Mouse (Mus musculus): ENCODE results near the gene Pip5kl1. TPM values are rescaled to one million over a fixed set of nuclear protein-coding genes. Genes with fewer than 3 reads are reported as not detected.

The Pip5kl1 gene
- polyA plus RNA-seq, 1 experiment from 2014 or later, result 0.50 TPM

DNA sequence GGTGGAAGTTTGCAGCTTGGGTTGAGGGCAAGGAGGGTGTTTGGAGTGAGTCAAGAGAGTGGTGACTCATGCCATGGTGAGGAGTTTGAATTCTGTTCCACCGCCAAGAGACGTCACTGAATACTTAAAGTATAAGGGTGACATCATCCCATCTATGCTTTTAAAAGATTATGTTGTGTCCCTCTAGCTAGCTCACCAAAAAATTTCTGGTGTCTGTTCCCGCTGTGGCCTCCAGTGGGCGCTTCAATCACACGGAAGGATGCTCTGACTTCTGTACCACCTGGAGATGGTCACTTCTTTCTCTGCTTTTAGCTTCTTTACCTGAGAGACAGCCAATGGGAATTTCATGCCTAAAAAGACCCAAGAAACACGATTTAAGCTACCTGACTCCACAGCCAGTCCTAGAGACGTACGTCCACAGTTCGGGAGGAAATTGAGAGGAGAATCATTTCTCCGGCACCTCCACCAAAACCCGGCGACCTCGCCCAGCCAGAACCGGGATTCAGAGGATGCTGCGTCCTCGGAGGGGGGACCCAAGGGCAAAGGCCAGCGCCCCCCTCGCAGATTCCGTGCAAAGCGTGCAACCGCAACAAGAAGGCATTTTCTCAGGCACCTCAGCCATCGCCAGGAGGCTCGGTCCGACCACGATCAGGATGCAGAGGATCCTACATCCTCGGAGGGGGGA, 446 bp downstream of the Pip5kl1 start:
- H3K36me3 ChIP-seq (ENCODE audit: insufficient read depth), result peaks cover 11% of the 10 kb centered on the region; the same call in 1 of the 2 replicates
- ATAC-seq (ENCODE audit: insufficient read depth) (no peak), DNase-seq (peak; percentile 82)
- peaks cover 3% of the 10 kb centered on the region; the same call in 1 of the 2 replicates for H3K4me1 ChIP-seq (ENCODE audit: insufficient read depth)
- H3K9me3 ChIP-seq (ENCODE audit: low read depth, low read length), result no peaks in the 10 kb centered on the region
- 0 out of 2 replicates have a peak overlapping the region, but pooled peaks have one; percentile 20 for H3K9ac ChIP-seq
- H3K27me3 ChIP-seq (ENCODE audit: insufficient read depth, low read length), result 0 out of 2 replicates have a peak, but pooled peaks cover 9% of the 10 kb centered on the region
- 2% methylated on average over 26 of the region's 26 CpGs for whole genome bisulfite sequencing
- TF ChIP-seq CTCF (IDR thresholded peaks at IDR 0.05; ENCODE audit: low read depth), result peak; percentile 79
- H3K27ac ChIP-seq (ENCODE audit: low read depth), result no peak overlapping the region
- H3K4me3 ChIP-seq (ENCODE audit: low read depth, low read length), result peak overlapping the region; percentile 40
- peak overlapping the region; percentile 85 for H3K4me2 ChIP-seq

DNA sequence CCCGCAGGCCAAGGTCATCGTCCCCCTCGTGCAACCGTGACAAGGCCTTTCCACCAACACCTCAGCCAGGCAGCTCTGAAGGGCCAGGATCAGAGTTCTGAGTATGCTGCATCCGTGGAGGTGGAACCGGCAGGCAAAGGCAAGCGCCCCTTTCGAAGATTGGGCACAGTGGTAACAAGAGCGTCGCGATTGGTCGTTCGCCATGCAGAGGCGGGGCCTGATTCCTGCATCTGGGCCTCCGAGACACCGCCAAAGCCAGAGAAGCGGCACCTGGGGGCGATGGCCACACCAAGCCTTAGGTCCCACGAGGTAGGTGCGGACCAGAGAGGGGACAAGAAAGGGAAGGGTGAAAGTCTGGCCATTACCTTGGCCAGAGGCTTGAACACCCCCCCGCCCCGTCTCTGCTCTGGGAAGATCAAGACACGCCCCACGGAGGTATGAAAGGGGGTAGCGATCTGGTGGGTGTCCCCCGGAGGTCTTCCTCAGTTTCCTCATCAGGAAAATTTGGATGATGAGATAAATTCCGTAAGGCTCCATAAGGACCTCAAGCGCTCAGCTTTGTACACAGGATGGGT, 1.1 kb downstream of the Pip5kl1 start, which contains the start of gene 9430097D07Rik:
Gene 9430097D07Rik, minus strand, starts transcription at position 99 of the 575 bp plus-strand sequence.
- Histone ChIP-seq H3K4me2 (peak within 1 kb of the TSS; percentile 85), H3K9ac (0 out of 2 replicates have a peak within 1 kb of the TSS, but pooled peaks have one; percentile 20), H3K27me3 (ENCODE audit: insufficient read depth, low read length) (0 out of 2 replicates have a peak, but pooled peaks cover 9% of the 10 kb centered on the region), H3K4me3 (ENCODE audit: low read depth, low read length) (peak within 1 kb of the TSS; percentile 40), H3K36me3 (ENCODE audit: insufficient read depth) (peaks cover 11% of the 10 kb centered on the region; the same call in 1 of the 2 replicates), H3K4me1 (ENCODE audit: insufficient read depth) (peaks cover 3% of the 10 kb centered on the region; the same call in 1 of the 2 replicates), H3K9me3 (ENCODE audit: low read depth, low read length) (no peaks in the 10 kb centered on the region), H3K27ac (ENCODE audit: low read depth) (no peak within 1 kb of the TSS)
- DNase-seq (peak; percentile 73), ATAC-seq (ENCODE audit: insufficient read depth) (peak; percentile 26; the same call in 1 of the 2 replicates)
- no peak for TF ChIP-seq CTCF (IDR thresholded peaks at IDR 0.05; ENCODE audit: low read depth)
- 6% methylated on average over 28 of the region's 28 CpGs for WGBS

DNA sequence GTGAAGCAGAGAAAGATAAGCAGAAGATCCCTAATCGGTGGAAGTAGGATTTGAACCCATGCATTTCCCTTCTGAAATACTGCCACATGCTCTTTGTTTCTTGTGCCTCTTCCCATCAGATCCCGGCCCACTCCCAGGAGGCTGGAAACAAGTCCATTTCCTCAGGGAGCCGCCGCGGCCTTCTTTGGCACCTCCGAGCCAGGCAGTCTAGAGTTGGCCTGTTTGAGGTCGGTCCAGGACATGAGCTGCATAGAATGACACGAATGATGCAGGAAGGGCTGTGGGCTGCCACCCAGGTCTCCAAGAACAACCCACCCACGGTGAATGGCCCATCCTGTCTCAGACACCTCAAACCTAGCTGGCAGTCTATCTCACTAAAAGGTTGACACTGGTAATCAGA, 1.9 kb downstream of the Pip5kl1 start:
- no peak for DNase-seq
- Histone ChIP-seq H3K4me2 (no peak overlapping the region), H3K4me1 (ENCODE audit: insufficient read depth) (peaks cover 2% of the 10 kb centered on the region; the same call in 1 of the 2 replicates), H3K9ac (no peak overlapping the region), H3K9me3 (ENCODE audit: low read depth, low read length) (no peaks in the 10 kb centered on the region), H3K27me3 (ENCODE audit: insufficient read depth, low read length) (0 out of 2 replicates have a peak, but pooled peaks cover 9% of the 10 kb centered on the region), H3K36me3 (ENCODE audit: insufficient read depth) (peaks cover 11% of the 10 kb centered on the region; the same call in 1 of the 2 replicates), H3K27ac (ENCODE audit: low read depth) (no peak overlapping the region), H3K4me3 (ENCODE audit: low read depth, low read length) (no peak overlapping the region)
- 80% methylated on average over 9 of the region's 9 CpGs for WGBS
- no peak for TF ChIP-seq CTCF (IDR thresholded peaks at IDR 0.05; ENCODE audit: low read depth)
- ATAC-seq (ENCODE audit: insufficient read depth), result no peak

DNA sequence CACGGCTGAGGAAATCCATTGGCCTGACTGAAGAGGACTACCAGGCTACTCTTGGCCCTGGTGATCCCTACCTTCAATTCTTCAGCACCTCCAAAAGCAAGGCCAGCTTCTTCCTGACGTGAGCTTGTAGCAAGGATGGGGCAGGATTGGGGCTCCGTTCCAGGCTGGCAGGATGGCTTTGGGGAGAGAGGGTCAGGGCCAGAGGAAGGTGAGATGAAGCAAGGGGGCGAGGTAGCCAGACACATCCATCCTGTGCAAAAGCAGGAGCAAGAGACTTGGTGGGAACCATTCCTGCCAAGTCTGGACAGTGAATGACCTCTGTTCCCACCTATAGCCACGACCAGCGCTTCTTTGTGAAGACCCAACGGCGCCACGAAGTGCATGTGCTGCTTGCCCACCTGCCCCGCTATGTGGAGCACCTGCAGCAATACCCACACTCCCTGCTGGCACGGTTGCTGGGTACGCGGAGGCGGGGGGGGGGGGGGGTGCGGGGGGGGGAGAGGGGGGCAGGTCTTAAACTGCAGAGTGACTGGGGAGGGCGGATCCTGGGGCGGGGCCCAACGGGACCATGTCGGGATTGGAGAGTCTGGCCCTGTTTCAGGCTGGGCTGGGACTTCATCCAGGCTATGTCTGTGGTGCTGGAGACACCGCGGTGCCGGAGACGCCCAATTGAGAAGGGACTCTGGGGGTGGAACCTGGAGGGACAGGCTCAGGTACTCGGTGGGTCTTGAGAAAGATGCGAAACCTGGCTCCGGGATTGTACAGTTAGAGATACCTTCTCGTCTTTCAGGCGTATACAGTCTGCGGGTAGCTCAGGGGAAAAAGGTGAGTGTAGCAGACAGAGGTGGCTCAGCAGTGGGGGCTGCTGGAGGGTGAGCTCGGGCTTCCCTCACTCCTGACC, 3.8 kb downstream of the Pip5kl1 start:
- Histone ChIP-seq H3K27me3 (ENCODE audit: insufficient read depth, low read length) (0 out of 2 replicates have a peak, but pooled peaks cover 15% of the 10 kb centered on the region), H3K27ac (ENCODE audit: low read depth) (no peak overlapping the region), H3K4me2 (no peak overlapping the region), H3K4me3 (ENCODE audit: low read depth, low read length) (no peak overlapping the region), H3K9me3 (ENCODE audit: low read depth, low read length) (no peaks in the 10 kb centered on the region), H3K36me3 (ENCODE audit: insufficient read depth) (peaks cover 1% of the 10 kb centered on the region; the same call in 1 of the 2 replicates), H3K9ac (no peak overlapping the region), H3K4me1 (ENCODE audit: insufficient read depth) (0 out of 2 replicates have a peak, but pooled peaks cover 4% of the 10 kb centered on the region)
- no peak for TF ChIP-seq CTCF (IDR thresholded peaks at IDR 0.05; ENCODE audit: low read depth)
- ATAC-seq (ENCODE audit: insufficient read depth), result no peak
- DNase-seq, result no peak
- WGBS, result 36% methylated on average over 26 of the region's 30 CpGs

DNA sequence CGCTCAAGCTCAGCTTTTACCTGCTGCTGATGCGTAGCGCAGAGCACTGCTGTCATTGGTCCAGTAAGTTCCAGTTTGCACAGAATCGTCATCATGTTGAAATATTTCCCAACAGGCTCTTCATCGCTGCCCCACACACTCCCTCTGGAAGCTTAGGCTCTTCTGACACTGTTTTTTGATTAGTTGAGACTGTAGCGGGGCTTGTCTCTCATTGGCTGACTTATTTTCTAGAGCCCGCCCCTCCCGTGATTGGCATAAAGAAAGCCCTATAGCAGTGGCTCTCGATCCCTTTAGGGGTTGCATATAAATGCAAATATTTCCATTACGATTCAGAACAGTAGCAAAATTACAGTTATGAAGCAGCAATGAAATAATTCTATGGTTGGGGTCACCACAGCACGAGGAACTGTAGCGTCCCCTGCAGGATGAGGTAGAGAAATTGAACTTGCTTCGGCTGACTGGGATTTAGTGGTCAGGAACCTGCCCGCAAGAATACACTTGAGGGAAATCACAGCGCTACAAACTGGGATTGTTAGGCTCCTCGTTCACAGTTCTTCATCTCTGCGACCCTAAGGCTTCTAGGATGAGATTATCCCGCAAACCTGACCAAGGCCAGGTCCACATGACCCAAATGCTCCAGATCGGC, 7.0 kb downstream of the Pip5kl1 start:
- no peak overlapping the region for H3K4me3 ChIP-seq (ENCODE audit: low read depth, low read length)
- ATAC-seq (ENCODE audit: insufficient read depth), result peak; percentile 28

More for the DNA sequence above, 7.0 kb downstream of the Pip5kl1 start:
- TF ChIP-seq CTCF (IDR thresholded peaks at IDR 0.05; ENCODE audit: low read depth), result 0 out of 2 replicates have a peak, but pooled peaks have one; percentile 16
- Histone ChIP-seq H3K27me3 (ENCODE audit: insufficient read depth, low read length) (0 out of 2 replicates have a peak, but pooled peaks cover 15% of the 10 kb centered on the region), H3K9ac (no peak overlapping the region), H3K4me1 (ENCODE audit: insufficient read depth) (0 out of 2 replicates have a peak, but pooled peaks cover 7% of the 10 kb centered on the region), H3K27ac (ENCODE audit: low read depth) (no peak overlapping the region), H3K36me3 (ENCODE audit: insufficient read depth) (no peaks in the 10 kb centered on the region), H3K9me3 (ENCODE audit: low read depth, low read length) (no peaks in the 10 kb centered on the region), H3K4me2 (peak overlapping the region; percentile 42)
- 39% methylated on average over 19 of the region's 19 CpGs for WGBS
- peak; percentile 83 for DNase-seq
